Mouse (Mus musculus) gastrocnemius, postnatal 14 days (tissue): ENCODE measurements around the gene Sdk2. TPM values are rescaled to one million over a fixed set of nuclear protein-coding genes. Genes with fewer than 3 reads are reported as not detected.
A peak's percentile ranks its signal among the peaks of the same experiment; 100 is the strongest.

Experiments
- DNase-seq: peaks from one replicate; pipeline ENCODE4 v3.0.0; 2021; ENCODE audit warnings: mixed read lengths
- intact Hi-C: fragments of 180-260 bp; cut with DNase I; formaldehyde crosslinking; loops from one replicate; pipeline ENCODE4 v1.15.1; 2025; ENCODE audit warnings: low total_unique reads
- total RNA-seq, 2 experiments: library from RNA; stranded (reverse); gene quantifications; 2 replicates each; pipeline ENCODE4 v1.2.3; 2021

Sdk2 gene
- total RNA-seq, 2 experiments from 2014 or later = 2.0 to 3.7 TPM

DNA sequence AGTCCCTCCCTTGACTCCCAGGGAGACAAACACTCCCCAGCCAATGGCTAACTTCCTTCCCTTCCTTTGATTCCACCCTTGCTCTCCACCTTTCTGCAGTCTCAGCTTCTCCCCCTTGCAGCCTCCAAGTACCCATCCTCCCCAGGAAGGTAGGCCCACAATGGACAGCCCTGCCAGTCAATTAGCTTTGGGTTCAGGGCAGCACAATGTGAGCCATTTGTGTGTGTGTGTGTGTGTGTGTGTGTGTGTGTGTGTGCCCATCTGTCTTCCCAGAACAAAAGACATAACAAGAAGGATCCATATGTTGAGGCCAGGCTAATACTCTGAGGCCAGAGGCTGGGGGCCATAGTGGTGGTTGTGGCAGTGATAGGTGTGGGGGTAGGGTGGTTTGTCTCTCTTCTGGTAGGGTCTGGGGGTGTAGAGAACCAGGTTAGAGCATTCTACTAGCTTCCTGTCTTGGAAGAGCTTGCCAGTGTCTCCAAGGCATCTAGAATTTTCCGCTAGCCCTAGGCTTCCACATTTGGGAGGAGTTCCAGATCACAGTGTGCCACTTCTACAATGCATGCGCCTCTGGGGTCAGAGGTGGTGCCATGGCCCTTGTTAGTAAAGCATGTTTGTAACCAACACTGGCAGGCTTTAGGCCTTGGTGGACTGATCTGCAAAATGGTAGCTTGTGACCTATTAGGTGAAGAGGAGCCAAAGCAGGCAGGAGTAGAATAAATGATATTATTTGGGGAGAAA lies 282.0 kb downstream of the Sdk2 start:
- intact Hi-C loops = no loop called here
- DNase-seq = no peak

GRCm38 (mm10) chr11:113782496-113782895 lies 284.4 kb downstream of the Sdk2 start:
- DNase-seq = no peak
- intact Hi-C loops = no loop called here

- DNase-seq = no peak
- intact Hi-C loops = no loop called here
Observed at GRCm38 (mm10) chr11:113782006-113782405, 284.8 kb downstream of the Sdk2 start.

DNA sequence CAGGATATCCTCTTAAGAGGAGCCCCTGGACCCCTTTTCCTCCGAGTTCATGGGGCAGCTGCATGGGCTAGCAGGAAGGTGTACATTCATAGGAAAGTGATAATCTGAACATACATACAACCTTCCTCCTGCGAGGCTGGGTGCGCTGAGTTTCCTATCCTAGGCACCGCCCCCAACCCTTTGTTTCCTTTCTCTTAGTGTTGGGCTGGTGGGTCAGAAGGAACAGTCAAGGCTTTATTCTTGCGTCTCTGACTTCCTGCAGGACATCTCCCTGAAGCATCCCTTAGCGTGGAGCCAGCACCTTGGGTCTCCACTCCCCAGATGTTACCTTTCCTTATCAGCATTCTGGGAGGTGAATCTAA lies 287.2 kb downstream of the Sdk2 start:
- DNase-seq = no peak
- intact Hi-C loops = no loop called here

GRCm38 (mm10) chr11:113778733-113779679 lies 287.8 kb downstream of the Sdk2 start:
- DNase-seq = peak; percentile 78
- intact Hi-C loops = no loop called here

DNA sequence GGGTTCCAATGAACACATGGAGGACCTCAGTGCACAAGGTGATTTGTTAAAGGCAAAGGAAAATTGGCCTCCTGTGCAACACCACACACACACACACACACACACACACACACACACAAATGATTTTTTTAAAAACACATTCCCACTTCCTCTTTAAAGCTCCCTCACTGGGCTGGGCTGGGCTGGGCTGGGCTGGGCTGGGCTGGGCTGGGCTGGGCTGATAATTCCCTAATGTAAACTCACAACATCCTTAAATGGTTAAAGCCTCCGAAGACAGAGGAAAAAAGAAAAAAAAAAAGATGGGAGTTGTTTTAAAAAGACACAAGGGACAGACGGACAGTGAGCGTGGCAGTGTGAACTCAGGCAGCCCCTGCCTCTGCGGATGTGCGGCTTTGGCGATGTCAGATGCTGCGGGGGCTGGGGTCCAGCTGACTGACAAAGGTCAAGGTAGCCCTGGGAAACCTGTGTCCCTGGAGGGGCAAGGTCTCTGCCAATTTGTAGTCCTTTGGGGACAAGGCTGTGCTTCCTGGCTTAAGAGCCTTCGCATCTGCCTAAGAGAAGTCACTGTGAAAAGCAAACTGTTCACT lies 288.9 kb downstream of the Sdk2 start:
- no peak for DNase-seq
- intact Hi-C loops = no loop called here

DNA sequence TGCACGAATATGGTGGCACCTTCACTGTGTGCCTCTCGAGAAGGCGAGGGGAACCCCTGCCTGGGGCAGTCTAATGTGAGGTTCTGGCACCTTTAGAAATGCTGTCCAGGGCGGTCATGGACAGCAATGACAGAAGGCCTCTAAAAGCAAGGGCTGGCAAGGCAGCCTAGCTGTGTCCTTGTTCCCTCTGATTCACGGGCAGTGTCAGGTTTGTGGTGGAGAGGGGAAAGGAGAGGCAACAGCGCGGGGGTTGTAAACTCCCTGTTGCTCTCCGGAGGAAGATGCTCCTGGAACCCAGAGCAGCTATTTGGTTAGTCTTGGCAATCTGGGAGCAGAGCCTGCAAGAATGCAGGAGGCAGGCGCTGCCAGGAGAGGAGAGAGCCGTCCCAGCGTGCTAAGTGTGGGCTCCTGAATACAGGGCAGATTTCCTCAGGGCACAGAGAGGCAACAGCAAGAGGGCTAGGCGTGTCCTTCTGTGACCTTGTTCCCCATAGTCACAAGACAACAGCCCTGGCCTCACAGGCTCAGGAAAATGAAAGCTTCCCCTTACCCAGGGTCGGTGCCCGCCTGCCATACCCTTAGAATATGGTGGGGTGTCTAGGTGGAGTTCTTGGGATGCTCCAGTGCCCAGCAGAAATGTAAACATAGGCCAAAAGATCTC lies 289.9 kb downstream of the Sdk2 start:
- intact Hi-C loops = no loop called here
- DNase-seq = no peak

GRCm38 (mm10) chr11:113774773-113775172 lies 292.1 kb downstream of the Sdk2 start:
- intact Hi-C loops = no loop called here

GRCm38 (mm10) chr11:113773191-113773590 lies 293.7 kb downstream of the Sdk2 start:
- intact Hi-C loops = no loop called here
- no peak for DNase-seq

More at GRCm38 (mm10) chr11:113774773-113775172, 292.1 kb downstream of the Sdk2 start:
- no peak for DNase-seq

DNA sequence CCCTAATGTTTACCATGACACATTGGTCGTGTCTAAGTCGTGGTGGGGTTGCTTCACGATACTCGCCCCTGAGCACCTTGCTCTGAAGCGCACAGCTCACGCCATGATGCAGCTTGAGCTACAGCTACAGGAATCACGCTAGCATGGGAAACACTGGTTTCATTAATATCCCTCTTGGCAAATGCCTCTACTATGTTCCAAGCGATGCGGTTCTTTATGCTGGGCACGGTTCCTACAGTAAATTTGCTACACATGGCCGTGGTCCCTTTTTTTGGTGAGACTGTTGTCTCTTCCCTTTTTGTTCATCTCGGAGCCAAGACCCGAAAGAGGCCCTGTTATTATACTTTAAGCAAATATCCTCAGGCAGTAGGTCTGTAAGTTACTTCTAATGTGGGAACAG lies 295.7 kb downstream of the Sdk2 start:
- intact Hi-C loops = no loop called here
- DNase-seq = no peak

GRCm38 (mm10) chr11:113768356-113768755 lies 298.5 kb downstream of the Sdk2 start:
- intact Hi-C loops = no loop called here
- DNase-seq = no peak

DNA sequence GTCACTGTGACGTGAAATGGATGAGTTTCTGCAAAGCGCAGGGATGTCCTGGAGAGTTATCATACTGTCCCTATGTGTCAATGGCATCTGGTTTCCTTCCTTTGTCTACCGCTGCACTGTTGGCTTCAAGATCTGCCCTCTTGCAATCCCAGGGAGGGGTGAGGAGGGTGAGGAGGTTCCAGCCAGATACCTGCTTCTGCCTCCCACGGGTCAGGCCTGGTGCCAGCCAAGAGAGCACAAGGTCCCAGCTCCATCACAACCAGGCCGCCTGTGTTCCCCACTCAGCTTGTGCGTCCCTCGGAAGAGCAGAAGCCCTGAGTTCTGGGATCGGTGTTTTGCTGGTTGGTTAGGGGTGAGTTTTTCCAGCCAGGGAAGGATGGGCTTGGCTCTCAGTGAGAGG lies 299.6 kb downstream of the Sdk2 start:
- DNase-seq = no peak
- intact Hi-C loops = no loop called here

- intact Hi-C loops = no loop called here
- DNase-seq = no peak
Observed at GRCm38 (mm10) chr11:113766284-113766985, 300.4 kb downstream of the Sdk2 start.

GRCm38 (mm10) chr11:113764132-113764849 lies 302.6 kb downstream of the Sdk2 start:
- no peak for DNase-seq
- intact Hi-C loops = no loop called here

DNA sequence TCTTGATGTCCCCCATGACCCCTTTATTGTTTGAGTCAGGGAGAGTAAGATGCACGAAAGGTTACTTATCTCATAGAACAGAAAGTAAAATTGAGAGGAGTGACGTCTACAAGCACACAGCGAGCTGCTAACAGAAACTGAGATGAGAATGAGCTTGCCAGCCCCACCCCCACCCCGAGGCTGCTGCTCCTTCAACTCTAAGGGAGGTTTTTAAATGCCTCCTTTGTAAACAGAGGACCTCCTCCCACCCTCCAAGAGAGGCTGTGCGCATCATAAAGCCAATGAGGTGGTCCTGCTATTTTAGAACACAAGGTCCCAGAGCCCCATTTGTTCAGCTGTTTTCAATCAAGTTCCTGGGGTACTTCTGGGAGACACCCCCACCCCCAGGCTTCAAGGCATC lies 303.4 kb downstream of the Sdk2 start:
- no peak for DNase-seq
- intact Hi-C loops = no loop called here

DNA sequence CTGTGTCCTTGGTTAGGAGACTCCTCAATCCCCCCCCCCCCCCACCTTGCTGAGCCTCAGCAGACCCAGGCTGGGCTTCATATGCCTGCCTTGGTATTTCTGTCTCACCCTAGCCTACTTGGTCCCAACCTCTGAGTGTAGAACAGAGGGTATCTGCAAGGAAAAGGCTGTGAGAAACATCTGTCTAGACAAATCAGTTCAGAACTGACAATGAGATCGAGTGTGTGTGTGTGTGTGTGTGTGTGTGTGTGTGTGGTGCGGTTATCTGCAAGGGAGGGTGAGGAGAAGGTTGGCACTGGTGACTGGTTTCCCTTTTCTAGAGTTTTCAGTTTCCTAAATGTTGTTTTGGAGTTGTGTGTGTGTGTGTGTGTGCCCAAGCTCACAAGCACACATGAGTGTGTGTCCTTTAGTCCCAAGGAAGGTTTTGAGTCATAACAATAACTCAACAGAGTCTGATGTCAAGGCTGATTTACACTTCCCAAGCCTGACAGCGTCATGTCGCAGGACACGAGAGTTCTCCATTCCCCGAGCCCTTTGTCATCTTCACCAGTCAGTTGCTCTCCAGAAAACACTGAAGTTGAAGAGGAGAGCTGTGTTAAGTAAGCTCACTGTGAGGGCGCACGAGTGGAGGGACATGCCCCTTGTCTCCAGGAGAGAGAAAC lies 304.6 kb downstream of the Sdk2 start:
- DNase-seq = no peak
- intact Hi-C loops = no loop called here

- no peak for DNase-seq
- intact Hi-C loops = no loop called here
Observed at GRCm38 (mm10) chr11:113761646-113762045, 305.2 kb downstream of the Sdk2 start.

GRCm38 (mm10) chr11:113760476-113760875 lies 306.4 kb downstream of the Sdk2 start:
- intact Hi-C loops = no loop called here
- DNase-seq = no peak
